Mouse (Mus musculus) cerebellum, adult 2 months (tissue): ENCODE measurements around the gene Ythdf2. TPM values are rescaled to one million over a fixed set of nuclear protein-coding genes. Genes with fewer than 3 reads are reported as not detected.
"Not testable (repeated sequence)": the region's sequence is repeated elsewhere in the genome, so short reads cannot be mapped to it uniquely, and the experiment has no call there.

Experiments used
- DNase-seq, 2 experiments: peaks; one replicate each; pipeline ENCODE4 v3.0.0; 2021
- H3K27ac ChIP-seq: fragments of 200-500 bp; 2 replicates; pipeline ENCODE4 v1.5.1; 2012; ENCODE audit warnings: low read length, control low read depth, inconsistent platforms; ENCODE audit not compliant: insufficient read depth
- H3K27me3 ChIP-seq: fragments of 200-500 bp; 2 replicates; pipeline ENCODE4 v1.6.1; 2012; ENCODE audit warnings: inconsistent platforms, mild to moderate bottlenecking, low read length, moderate library complexity; ENCODE audit not compliant: control insufficient read depth, insufficient read depth
- H3K4me1 ChIP-seq: fragments of 200-500 bp; 2 replicates; pipeline ENCODE4 v1.6.1; 2011; ENCODE audit warnings: low read length; ENCODE audit not compliant: control insufficient read depth, insufficient read depth
- H3K4me3 ChIP-seq: fragments of 200-500 bp; replicated peaks from 2 replicates; pipeline ENCODE3; 2011; ENCODE audit warnings: mild to moderate bottlenecking, low read depth, low read length, control low read depth; ENCODE audit not compliant: insufficient read depth
- CTCF ChIP-seq: fragments of 200-500 bp; IDR thresholded peaks from 2 replicates; pipeline ENCODE4 v1.5.1; 2011; ENCODE audit warnings: low read depth, mild to moderate bottlenecking, control low read depth, low read length, moderate library complexity, borderline replicate concordance; ENCODE audit not compliant: insufficient read depth
- POLR2A ChIP-seq: fragments of 200-500 bp; IDR thresholded peaks from 2 replicates; pipeline ENCODE4 v1.6.1; 2011; ENCODE audit warnings: low read length, control low read depth, borderline replicate concordance; ENCODE audit not compliant: insufficient read depth
- WGBS: fragments of 180-500 bp; shearing (Covaris S2); methylation state at CpG from one replicate; pipeline ENCODE4 v1.1.7; 2018; 5-methylcytosine and 5-hydroxymethylcytosine counted together
- polyA plus RNA-seq: library from polyadenylated mRNA; depleted of rRNA; stranded (reverse); fragments of >200 nt; gene quantifications from 2 replicates; pipeline ENCODE4 v1.2.3, GENCODE M21; 2012

Gene Ythdf2
- polyA plus RNA-seq, 1 experiment = 20.7 TPM

DNA sequence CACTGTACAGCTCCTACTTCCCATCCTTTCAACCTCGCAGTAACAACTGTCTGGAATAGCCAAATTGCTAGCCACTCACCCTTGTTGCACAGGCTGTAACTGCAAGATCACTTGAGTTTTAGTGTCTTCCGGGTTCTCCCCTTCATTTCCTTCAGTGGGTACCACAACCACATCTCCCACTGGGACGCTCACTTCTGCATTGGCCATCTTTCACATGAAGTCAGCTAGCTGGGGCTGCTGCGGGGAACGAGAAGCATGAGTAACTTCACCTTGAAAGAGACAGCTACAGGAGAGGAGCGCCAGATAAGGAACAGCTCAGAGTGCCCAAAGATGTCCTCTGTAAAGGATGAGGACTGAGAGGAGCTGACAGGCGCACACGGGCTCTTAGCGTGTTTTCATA, 39.5 kb upstream of the Ythdf2 start:
- WGBS = 94% methylated on average over 9 of the region's 9 CpGs
- no peak for TF ChIP-seq POLR2A
- no peak for TF ChIP-seq CTCF
- no peak overlapping the region for H3K4me3 ChIP-seq
- no peak for DNase-seq
- no peak overlapping the region for H3K27ac ChIP-seq
- H3K27me3 ChIP-seq = no peaks in the 10 kb centered on the region
- peaks cover 10% of the 10 kb centered on the region for H3K4me1 ChIP-seq

DNA sequence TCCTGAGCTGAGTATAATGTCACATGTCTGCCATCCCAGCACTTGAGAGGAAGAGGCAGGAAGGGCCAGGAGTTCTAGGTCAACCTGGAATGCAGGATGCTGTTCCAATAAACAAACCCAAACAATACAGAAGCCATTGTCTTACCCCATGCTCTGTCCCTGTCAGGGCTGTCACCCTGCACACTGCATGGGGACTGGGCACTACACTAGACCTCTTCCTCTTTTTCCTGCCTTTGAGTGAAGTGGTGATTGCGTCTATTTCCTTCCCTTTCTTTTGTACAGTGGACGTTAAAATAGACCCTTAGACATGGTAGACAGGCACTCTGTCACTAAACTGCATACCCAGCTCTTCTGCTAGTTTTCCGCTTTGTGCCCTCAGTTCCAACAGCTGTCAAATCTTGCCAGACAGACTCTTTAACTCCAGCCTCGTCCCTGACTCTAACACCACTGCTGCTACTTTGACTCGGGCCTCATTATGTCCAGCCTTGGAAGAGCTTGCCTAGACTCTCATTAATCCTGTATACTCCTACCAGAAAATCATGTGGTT, 35.4 kb upstream of the Ythdf2 start:
- 84% methylated on average over 5 of the region's 5 CpGs for WGBS
- no peak for DNase-seq
- Histone ChIP-seq H3K27me3 (no peaks in the 10 kb centered on the region), H3K27ac (no peak overlapping the region), H3K4me3 (no peak overlapping the region), H3K4me1 (no peaks in the 10 kb centered on the region; the same call in 1 of the 2 replicates)
- TF ChIP-seq POLR2A = no peak
- TF ChIP-seq CTCF = no peak

DNA sequence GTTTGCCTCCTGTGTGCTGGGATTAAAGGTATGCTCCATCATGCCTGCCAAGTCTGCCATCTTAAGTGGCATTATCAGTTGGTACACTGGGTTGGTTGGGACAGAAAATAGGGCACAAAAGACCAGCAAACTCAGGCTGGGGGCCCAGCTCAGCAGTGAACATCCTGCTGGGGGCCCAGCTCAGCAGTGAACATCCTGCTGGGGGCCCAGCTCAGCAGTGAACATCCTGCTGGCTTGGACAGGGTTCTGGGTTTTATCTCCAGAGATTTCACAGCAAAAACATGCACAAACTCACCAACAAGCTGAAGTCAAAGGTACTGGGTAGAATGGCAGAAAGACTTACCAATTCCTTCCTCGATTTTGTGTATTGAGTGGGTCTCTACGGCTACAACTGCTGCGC, 33.5 kb upstream of the Ythdf2 start:
- H3K4me3 ChIP-seq = no peak overlapping the region
- no peaks in the 10 kb centered on the region; the same call in 1 of the 2 replicates for H3K4me1 ChIP-seq
- 93% methylated on average over 3 of the region's 3 CpGs for WGBS
- no peaks in the 10 kb centered on the region for H3K27me3 ChIP-seq
- no peak overlapping the region for H3K27ac ChIP-seq
- DNase-seq = no peak
- TF ChIP-seq CTCF (no peak), POLR2A (no peak)

DNA sequence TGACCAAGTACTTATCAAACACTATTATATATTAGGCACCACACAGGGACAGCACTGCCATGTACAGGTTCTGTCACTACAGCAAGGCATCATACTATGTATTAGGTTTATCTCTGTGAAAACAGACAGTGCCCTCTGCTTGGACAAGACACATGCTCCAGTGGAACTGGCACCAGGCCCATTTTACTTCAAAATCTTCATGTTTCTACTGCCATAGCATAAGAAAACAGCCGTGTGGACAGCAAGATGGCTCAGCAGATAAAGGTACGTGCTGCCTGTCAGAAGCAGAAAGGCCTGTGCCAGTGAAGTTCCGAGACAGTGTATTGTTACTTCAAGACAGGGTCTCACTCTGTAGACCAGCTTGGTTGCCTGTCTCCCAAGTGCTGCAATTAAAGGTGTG, 29.1 kb upstream of the Ythdf2 start:
- DNase-seq = no peak
- 53% methylated on average over 3 of the region's 3 CpGs for WGBS
- H3K4me1 ChIP-seq = no peaks in the 10 kb centered on the region
- TF ChIP-seq CTCF (no peak), POLR2A (no peak)
- no peak overlapping the region for H3K27ac ChIP-seq
- no peaks in the 10 kb centered on the region for H3K27me3 ChIP-seq
- no peak overlapping the region for H3K4me3 ChIP-seq

DNA sequence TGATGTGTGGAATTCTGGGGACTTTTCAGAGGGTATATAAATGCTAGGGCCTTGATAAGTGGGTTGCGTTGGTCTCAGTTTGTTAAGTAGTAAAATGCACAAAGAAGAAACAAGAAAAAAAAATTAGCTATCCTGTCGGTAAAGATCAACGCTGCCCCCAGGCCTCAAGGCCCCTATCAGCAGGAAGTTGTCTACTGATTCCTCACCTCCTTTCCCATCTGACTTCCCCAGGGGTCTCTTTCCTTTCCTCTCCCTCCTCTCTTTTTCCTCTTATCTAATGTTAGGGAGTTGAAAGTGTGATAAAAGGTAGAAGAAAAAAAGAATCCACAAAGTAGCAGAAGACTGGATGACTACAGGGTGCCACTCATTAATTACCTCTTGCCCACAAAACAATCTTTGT, 28.3 kb upstream of the Ythdf2 start:
- WGBS = 96% methylated on average over 3 of the region's 3 CpGs
- Histone ChIP-seq H3K4me1 (no peaks in the 10 kb centered on the region), H3K27me3 (no peaks in the 10 kb centered on the region), H3K4me3 (no peak overlapping the region), H3K27ac (no peak overlapping the region)
- DNase-seq = no peak
- TF ChIP-seq POLR2A = no peak
- no peak for TF ChIP-seq CTCF

DNA sequence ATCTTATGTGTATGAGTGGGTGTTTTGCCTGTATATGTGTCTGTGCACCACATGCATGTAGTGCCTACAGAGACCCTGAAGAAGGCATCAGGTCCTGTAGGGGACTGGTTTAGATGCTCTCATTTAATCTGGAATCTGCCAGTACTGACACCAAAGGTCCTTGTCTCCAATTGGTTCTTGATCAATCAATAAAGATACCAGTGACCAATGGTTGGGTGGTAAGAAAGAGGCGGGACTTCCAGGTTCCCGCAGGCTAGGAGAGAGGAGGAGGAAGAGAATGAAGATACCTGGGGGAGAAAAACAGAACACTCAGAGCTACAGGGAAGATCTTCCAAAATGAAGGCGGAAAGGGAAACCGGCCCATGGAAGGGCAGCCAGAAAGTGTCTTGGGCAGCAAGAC, 26.3 kb upstream of the Ythdf2 start:
- no peak for TF ChIP-seq CTCF
- no peak for TF ChIP-seq POLR2A
- WGBS = 84% methylated on average over 4 of the region's 4 CpGs
- DNase-seq = no peak
- no peaks in the 10 kb centered on the region for H3K27me3 ChIP-seq
- H3K27ac ChIP-seq = no peak overlapping the region
- no peaks in the 10 kb centered on the region for H3K4me1 ChIP-seq
- H3K4me3 ChIP-seq = no peak overlapping the region

DNA sequence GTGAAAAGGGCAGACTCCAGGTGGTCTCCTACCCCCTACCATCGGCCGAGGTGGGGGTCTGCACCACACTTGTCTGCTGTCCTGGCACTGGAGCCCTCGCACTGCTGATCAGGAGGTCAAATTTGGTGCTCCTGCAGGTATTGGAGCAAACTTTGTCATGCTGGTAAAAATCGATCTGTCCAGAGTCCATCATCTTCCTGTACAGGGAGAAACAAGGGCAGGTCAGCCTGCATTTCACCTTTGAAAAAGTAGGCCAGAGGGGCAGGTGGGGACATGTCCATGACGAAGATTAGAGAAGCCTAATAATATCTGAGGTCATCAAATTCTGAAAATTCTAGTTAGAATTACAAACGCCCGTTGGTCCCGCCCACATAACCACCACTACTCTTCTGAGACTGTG, 22.6 kb upstream of the Ythdf2 start:
- Histone ChIP-seq H3K27ac (no peak overlapping the region), H3K27me3 (no peaks in the 10 kb centered on the region), H3K4me1 (no peaks in the 10 kb centered on the region), H3K4me3 (no peak overlapping the region)
- TF ChIP-seq POLR2A (no peak), CTCF (no peak)
- 91% methylated on average over 8 of the region's 8 CpGs for WGBS
- DNase-seq = no peak

DNA sequence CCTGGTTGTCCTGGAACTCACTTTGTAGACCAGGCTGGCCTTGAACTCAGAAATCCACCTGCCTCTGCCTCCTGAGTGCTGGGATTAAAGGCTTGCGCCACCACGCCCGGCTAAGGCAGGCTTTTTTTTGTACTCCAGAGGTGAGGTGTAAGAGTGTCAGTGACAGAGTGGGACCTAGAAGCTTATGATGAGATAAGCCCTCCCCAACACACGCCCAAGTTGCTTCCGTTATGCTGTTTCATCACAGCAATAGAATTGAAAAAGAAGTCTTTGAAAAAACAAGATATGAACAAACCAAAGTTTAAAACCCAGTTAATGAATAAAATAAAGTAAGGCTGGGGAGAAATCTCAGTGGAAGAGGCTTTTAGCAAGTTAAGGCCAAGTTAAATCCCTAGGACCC, 18.3 kb upstream of the Ythdf2 start:
- whole genome bisulfite sequencing = 95% methylated on average over 5 of the region's 5 CpGs
- TF ChIP-seq POLR2A (no peak), CTCF (no peak)

DNA sequence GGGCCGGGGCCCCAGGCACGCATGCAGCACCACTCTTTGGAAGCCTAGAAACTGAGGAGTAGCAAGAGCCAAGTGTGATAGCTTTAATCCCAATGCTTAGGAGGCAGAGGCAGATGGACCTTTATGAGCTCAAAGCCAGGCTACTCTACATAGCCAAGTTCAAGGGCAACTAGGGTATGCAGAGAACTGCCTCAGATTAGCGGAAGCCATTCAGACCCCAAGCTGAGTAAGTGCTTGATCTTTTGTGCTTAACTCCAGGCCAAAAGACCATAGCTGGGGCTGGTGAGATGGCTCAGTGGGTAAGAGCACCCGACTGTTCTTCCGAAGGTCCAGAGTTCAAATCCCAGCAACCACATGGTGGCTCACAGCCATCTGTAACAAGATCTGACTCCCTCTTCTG, 9.9 kb upstream of the Ythdf2 start:
- H3K4me1 ChIP-seq, H3K4me3 ChIP-seq, H3K27ac ChIP-seq, DNase-seq, H3K27me3 ChIP-seq: not testable (repeated sequence)
- WGBS = 91% methylated on average over 5 of the region's 5 CpGs

More for the DNA sequence above, 18.3 kb upstream of the Ythdf2 start:
- no peak overlapping the region for H3K27ac ChIP-seq
- H3K27me3 ChIP-seq = no peaks in the 10 kb centered on the region
- H3K4me1 ChIP-seq = no peaks in the 10 kb centered on the region
- no peak for DNase-seq
- H3K4me3 ChIP-seq = no peak overlapping the region

DNA sequence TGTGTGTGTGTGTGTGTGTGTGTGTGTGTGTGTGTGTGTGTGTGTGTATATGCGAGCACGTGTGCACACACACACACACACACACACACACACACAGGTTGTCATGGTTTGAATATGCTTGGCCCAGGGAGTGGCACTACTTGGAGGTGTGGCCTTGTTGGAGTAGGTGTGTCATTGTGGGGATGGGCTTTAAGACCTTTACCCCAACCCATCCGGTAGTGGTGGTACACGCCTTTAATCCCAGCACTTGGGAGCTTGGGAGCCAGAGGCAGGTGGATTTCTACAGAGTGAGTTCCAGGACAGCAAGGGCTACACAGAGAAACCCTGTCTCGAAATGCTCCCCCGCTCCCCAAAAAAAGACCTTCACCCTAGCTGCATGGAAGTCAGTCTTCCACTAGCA, 6.3 kb upstream of the Ythdf2 start:
- H3K27ac ChIP-seq, DNase-seq, H3K27me3 ChIP-seq, H3K4me3 ChIP-seq, H3K4me1 ChIP-seq: not testable (repeated sequence)
- WGBS = 83% methylated on average over 6 of the region's 6 CpGs
